Mouse (Mus musculus): ENCODE results near the gene Gm21969. TPM values are rescaled to one million over a fixed set of nuclear protein-coding genes. Genes with fewer than 3 reads are reported as not detected.

Gm21969 gene
- polyA plus RNA-seq, 1 experiment from 2014 or later = 0.04 TPM

- Histone ChIP-seq H3K4me3 (ENCODE audit: low read depth, low read length) (no peak overlapping the region), H3K4me1 (ENCODE audit: insufficient read depth) (no peaks in the 10 kb centered on the region), H3K36me3 (replicated peaks; ENCODE audit: insufficient read depth, low read length) (peaks cover 23% of the 10 kb centered on the region), H3K9ac (replicated peaks) (no peak overlapping the region), H3K9me3 (ENCODE audit: low read length) (no peaks in the 10 kb centered on the region), H3K4me2 (ENCODE audit: low read depth, low read length) (no peak overlapping the region), H3K27me3 (ENCODE audit: insufficient read depth, low read length) (no peaks in the 10 kb centered on the region), H3K27ac (ENCODE audit: low read depth) (no peak overlapping the region)
- ATAC-seq (no peak), DNase-seq (no peak)
- TF ChIP-seq EP300 (IDR thresholded peaks at IDR 0.05; ENCODE audit: low read depth) (no peak), CTCF (IDR thresholded peaks at IDR 0.05; ENCODE audit: low read depth) (no peak)
- WGBS (ENCODE audit: insufficient replicate concordance) = 72% methylated on average over 15 of the region's 15 CpGs
Measured at GRCm38 (mm10) chr4:139650086-139650743, 47.2 kb downstream of the Gm21969 start.

DNA sequence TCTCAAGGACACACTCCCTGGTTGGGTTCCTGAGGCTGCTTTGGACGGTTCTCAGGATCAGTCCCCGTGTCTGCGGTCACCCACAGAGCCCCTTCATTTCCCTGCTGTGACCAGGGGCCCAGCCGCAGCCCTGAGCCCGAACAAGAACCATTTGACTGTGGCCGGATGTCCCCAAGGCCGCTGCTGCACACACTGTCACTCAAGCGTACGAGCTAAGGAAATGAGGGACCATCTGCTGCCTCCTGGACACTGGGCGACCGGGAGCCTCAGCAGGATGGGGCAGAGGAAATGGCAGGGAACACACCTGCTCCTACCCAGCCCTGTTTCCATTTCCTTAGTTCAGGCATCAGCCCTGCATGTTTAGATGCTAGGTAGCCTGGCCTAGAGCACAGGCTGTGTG, 47.9 kb downstream of the Gm21969 start:
- Histone ChIP-seq H3K36me3 (replicated peaks; ENCODE audit: insufficient read depth, low read length) (peaks cover 19% of the 10 kb centered on the region), H3K4me2 (ENCODE audit: low read depth, low read length) (no peak overlapping the region), H3K9me3 (ENCODE audit: low read length) (no peaks in the 10 kb centered on the region), H3K9ac (replicated peaks) (no peak overlapping the region), H3K27ac (ENCODE audit: low read depth) (no peak overlapping the region), H3K27me3 (ENCODE audit: insufficient read depth, low read length) (no peaks in the 10 kb centered on the region), H3K4me3 (ENCODE audit: low read depth, low read length) (no peak overlapping the region), H3K4me1 (ENCODE audit: insufficient read depth) (no peaks in the 10 kb centered on the region)
- 57% methylated on average over 11 of the region's 11 CpGs for WGBS (ENCODE audit: insufficient replicate concordance)
- ATAC-seq (no peak), DNase-seq (no peak)
- TF ChIP-seq CTCF (IDR thresholded peaks at IDR 0.05; ENCODE audit: low read depth) (no peak), EP300 (IDR thresholded peaks at IDR 0.05; ENCODE audit: low read depth) (no peak)

DNA sequence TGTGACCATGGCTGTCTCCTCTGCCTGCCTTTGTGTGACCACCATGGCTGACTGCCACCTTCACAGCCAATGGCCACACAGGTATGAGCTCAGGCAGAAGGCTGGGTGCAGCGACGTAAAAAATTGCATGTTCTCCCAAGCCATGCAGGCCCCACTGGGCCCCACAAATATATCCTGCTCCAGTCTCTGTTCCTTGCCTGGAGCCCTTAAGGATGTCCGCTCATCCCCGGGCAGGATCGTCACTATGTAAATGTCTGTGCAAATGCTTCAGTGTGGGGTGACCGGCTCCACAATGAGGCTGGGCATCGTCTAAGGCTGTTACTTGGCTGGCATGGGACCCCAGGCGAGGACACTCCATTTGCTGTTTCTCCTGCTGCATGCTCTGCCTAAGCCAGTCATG, 50.3 kb downstream of the Gm21969 start, which contains the start of gene Tas1r2:
Gene Tas1r2, plus strand, starts transcription at position 301 of the 400 bp plus-strand sequence.
- no peak for TF ChIP-seq CTCF (IDR thresholded peaks at IDR 0.05; ENCODE audit: low read depth)
- TF ChIP-seq EP300 (IDR thresholded peaks at IDR 0.05; ENCODE audit: low read depth) = no peak
- no peaks in the 10 kb centered on the region for H3K9me3 ChIP-seq (ENCODE audit: low read length)
- WGBS (ENCODE audit: insufficient replicate concordance) = 69% methylated on average over 8 of the region's 8 CpGs
- H3K36me3 ChIP-seq (replicated peaks; ENCODE audit: insufficient read depth, low read length) = peaks cover 11% of the 10 kb centered on the region
- ATAC-seq (no peak), DNase-seq (no peak)
- no peak within 1 kb of the TSS for H3K9ac ChIP-seq (replicated peaks)
- no peak within 1 kb of the TSS for H3K4me3 ChIP-seq (ENCODE audit: low read depth, low read length)
- H3K4me1 ChIP-seq (ENCODE audit: insufficient read depth) = no peaks in the 10 kb centered on the region
- no peaks in the 10 kb centered on the region for H3K27me3 ChIP-seq (ENCODE audit: insufficient read depth, low read length)
- no peak within 1 kb of the TSS for H3K4me2 ChIP-seq (ENCODE audit: low read depth, low read length)
- no peak within 1 kb of the TSS for H3K27ac ChIP-seq (ENCODE audit: low read depth)

DNA sequence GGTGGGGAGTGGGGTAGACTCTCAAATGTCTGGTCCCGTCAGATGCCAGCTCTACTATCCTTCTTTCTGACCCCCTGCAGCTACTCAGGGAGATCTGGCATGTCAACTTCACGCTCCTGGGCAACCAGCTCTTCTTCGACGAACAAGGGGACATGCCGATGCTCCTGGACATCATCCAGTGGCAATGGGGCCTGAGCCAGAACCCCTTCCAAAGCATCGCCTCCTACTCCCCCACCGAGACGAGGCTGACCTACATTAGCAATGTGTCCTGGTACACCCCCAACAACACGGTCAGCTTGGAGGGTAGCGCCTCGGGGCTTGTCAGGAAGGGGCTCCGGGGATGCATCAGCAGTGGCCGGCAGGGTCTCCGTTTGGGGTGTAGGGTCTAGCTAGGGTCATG, 58.9 kb downstream of the Gm21969 start:
- Histone ChIP-seq H3K27ac (ENCODE audit: low read depth) (no peak overlapping the region), H3K9me3 (ENCODE audit: low read length) (no peaks in the 10 kb centered on the region), H3K4me1 (ENCODE audit: insufficient read depth) (no peaks in the 10 kb centered on the region), H3K27me3 (ENCODE audit: insufficient read depth, low read length) (no peaks in the 10 kb centered on the region), H3K36me3 (replicated peaks; ENCODE audit: insufficient read depth, low read length) (no peaks in the 10 kb centered on the region), H3K4me2 (ENCODE audit: low read depth, low read length) (no peak overlapping the region), H3K4me3 (ENCODE audit: low read depth, low read length) (no peak overlapping the region), H3K9ac (replicated peaks) (no peak overlapping the region)
- no peak for ATAC-seq
- TF ChIP-seq EP300 (IDR thresholded peaks at IDR 0.05; ENCODE audit: low read depth) = no peak
- 81% methylated on average over 14 of the region's 14 CpGs for WGBS (ENCODE audit: insufficient replicate concordance)
- DNase-seq = no peak

GRCm38 (mm10) chr4:139667632-139668031, 64.6 kb downstream of the Gm21969 start:
- H3K36me3 ChIP-seq (replicated peaks; ENCODE audit: insufficient read depth, low read length) = no peaks in the 10 kb centered on the region
- H3K4me2 ChIP-seq (ENCODE audit: low read depth, low read length) = no peak overlapping the region
- TF ChIP-seq EP300 (IDR thresholded peaks at IDR 0.05; ENCODE audit: low read depth) (no peak), CTCF (IDR thresholded peaks at IDR 0.05; ENCODE audit: low read depth) (no peak)
- WGBS (ENCODE audit: insufficient replicate concordance) = 64% methylated on average over 6 of the region's 6 CpGs
- no peaks in the 10 kb centered on the region for H3K4me1 ChIP-seq (ENCODE audit: insufficient read depth)
- DNase-seq = no peak
- H3K27ac ChIP-seq (ENCODE audit: low read depth) = no peak overlapping the region
- no peaks in the 10 kb centered on the region for H3K27me3 ChIP-seq (ENCODE audit: insufficient read depth, low read length)
- no peak overlapping the region for H3K9ac ChIP-seq (replicated peaks)
- H3K9me3 ChIP-seq (ENCODE audit: low read length) = no peaks in the 10 kb centered on the region
- no peak overlapping the region for H3K4me3 ChIP-seq (ENCODE audit: low read depth, low read length)
- no peak for ATAC-seq

DNA sequence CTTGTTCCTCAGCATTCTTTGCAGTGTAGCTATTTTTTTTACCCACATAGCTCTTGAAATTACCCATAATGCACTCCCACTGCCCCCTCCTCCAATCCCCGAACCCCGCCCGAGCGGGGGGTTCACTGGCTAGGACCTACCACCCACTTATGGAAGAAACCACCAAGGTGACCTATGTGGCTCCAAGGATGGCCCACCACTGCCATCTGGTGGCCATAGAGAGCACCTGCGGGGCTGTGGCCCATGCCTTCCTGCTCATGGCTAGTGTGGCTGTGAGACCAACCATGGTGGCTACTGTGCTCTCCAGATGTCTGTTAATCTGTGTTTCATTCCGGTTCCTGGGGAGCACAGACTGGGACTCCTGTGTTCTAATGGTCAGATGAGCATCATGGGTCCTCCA, 66.9 kb downstream of the Gm21969 start:
- Histone ChIP-seq H3K4me2 (ENCODE audit: low read depth, low read length) (no peak overlapping the region), H3K4me1 (ENCODE audit: insufficient read depth) (no peaks in the 10 kb centered on the region), H3K27ac (ENCODE audit: low read depth) (no peak overlapping the region), H3K4me3 (ENCODE audit: low read depth, low read length) (no peak overlapping the region), H3K9me3 (ENCODE audit: low read length) (no peaks in the 10 kb centered on the region), H3K9ac (replicated peaks) (no peak overlapping the region), H3K36me3 (replicated peaks; ENCODE audit: insufficient read depth, low read length) (no peaks in the 10 kb centered on the region), H3K27me3 (ENCODE audit: insufficient read depth, low read length) (no peaks in the 10 kb centered on the region)
- DNase-seq (peak; percentile 74), ATAC-seq (peak; percentile 54; the same call in 1 of the 2 replicates)
- TF ChIP-seq CTCF (IDR thresholded peaks at IDR 0.05; ENCODE audit: low read depth) (peak; percentile 96), EP300 (IDR thresholded peaks at IDR 0.05; ENCODE audit: low read depth) (no peak)
- WGBS (ENCODE audit: insufficient replicate concordance) = 13% methylated on average over 6 of the region's 6 CpGs
